Mouse (Mus musculus) natural killer cell, adult 2 months (primary cell): ENCODE measurements around the gene Fcor.
A peak's percentile ranks its signal among the peaks of the same experiment; 100 is the strongest.

Experiments
- DNase-seq, 2 experiments: peaks; one replicate each; pipeline ENCODE4 v3.0.0; 2022; ENCODE audit warnings: low spot score in 2 of 2

The Fcor gene

GRCm38 (mm10) chr8:3674671-3675070, 2.5 kb upstream of the Fcor start:
- no peak for DNase-seq

- DNase-seq, result peak; percentile 50 to 51
These were observed 1.8 kb downstream of the Fcor start for GRCm38 (mm10) chr8:3670388-3670787.

DNA sequence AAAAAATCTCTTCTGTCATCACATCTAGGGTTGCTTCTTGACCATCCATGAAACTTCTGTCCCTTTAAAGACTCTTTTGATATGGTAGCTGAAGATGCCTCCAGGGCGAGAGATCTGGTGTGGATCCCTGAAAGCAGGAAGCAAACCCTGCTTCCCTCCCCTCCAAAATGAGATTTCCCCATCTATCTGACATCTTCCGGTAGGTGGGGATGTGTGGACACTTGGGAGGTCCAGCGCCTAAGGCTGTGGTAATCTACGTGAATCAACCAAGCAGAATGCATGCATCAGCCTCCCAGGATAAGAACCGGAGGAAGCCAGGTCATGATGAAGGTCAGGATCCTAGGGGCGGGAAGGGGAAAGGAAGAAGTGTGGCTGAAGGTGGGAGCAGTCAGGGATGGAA, 6.7 kb downstream of the Fcor start, which contains the start of gene Mcemp1:
Gene Mcemp1, plus strand, starts transcription at position 248 of the 400 bp plus-strand sequence.
- DNase-seq, result no peak

- DNase-seq, result no peak
These were observed 7.8 kb downstream of the Fcor start for GRCm38 (mm10) chr8:3664405-3664804.

DNA sequence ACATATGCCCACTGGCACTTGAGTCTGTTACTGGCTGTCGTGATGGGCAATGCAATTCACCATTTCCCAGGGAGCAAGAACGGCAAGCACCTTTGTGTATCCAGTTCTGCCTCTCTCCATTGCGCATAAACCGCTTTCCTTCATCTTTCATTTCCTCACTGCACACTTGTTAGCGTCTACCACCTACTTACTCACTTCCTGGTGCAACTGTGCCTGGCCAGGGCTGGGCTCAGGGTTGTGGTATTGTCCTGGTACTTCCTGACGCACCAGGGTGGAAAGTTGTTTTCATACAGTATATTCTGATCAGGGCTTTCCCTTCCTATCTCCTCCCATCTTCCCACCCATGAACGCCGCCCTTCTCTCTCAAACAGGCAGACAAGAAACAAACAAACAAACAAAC, 11.3 kb downstream of the Fcor start:
- DNase-seq, result no peak

- DNase-seq, result no peak
These were observed 15.3 kb downstream of the Fcor start for GRCm38 (mm10) chr8:3656725-3657381.

GRCm38 (mm10) chr8:3655526-3655925, 16.6 kb downstream of the Fcor start, which contains the start of gene Retn:
Retn (plus strand) TSS chr8:3655770.
- no peak for DNase-seq

DNA sequence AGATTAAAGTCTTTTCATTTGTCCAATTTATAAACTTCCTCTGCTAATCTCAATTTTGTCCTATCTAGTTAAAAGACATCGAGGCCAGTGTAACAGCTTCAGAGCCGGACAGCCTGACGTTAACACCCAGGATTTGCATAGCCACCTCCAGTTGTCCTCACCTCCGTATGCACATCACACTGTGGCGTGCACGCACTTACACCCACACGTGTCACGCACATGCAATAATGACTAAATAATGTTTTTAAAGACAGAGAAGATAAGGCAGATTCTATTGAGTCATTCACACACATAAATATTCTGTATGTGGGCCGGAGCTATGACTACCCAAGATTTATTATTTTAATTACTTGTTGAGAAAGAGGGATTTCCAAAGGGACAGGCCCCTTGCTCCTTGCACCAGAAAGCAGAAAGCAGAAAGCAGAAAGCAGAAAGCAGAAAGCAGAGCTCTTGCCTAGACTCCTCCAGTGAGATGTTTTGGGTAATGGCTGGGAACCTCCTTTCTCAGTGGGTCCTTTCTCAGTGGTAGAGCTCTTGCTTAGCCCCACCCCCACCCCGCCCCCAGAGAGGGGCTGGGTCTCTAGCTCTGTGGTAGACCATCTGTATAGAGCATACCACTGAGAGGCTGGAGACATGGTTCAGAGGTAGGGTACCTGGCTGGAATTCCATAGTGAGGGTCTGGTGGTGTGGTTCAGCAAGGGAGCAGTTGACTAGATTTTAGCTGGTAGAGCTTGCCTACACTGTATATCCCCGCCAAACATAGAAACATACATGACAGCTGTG, 17.2 kb downstream of the Fcor start:
- DNase-seq, result no peak

- no peak for DNase-seq
These were observed 19.3 kb downstream of the Fcor start for GRCm38 (mm10) chr8:3652845-3653244.

DNA sequence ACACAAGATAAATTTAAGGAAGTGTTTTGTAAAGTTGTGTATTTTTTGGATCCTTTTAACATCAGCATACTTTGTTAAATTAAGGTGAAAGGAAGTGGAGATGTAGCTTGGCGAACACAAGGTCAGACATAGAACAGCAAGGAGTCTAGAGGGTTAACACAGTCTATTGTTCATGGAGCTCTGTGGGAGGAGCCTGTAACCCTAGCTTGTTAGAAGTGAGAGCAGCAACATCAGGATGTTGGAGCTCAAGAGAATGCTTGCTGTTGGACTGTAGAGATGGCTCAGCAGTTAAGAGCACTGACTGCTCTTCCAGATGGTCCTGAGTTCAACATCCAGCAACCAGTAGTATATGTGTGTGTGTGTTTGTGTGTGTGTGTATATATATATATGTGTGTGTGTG, 23.2 kb downstream of the Fcor start:
- no peak for DNase-seq

- DNase-seq, result no peak
These were observed 23.9 kb downstream of the Fcor start for GRCm38 (mm10) chr8:3648268-3648667.

GRCm38 (mm10) chr8:3647561-3647960, 24.6 kb downstream of the Fcor start:
- no peak for DNase-seq

DNA sequence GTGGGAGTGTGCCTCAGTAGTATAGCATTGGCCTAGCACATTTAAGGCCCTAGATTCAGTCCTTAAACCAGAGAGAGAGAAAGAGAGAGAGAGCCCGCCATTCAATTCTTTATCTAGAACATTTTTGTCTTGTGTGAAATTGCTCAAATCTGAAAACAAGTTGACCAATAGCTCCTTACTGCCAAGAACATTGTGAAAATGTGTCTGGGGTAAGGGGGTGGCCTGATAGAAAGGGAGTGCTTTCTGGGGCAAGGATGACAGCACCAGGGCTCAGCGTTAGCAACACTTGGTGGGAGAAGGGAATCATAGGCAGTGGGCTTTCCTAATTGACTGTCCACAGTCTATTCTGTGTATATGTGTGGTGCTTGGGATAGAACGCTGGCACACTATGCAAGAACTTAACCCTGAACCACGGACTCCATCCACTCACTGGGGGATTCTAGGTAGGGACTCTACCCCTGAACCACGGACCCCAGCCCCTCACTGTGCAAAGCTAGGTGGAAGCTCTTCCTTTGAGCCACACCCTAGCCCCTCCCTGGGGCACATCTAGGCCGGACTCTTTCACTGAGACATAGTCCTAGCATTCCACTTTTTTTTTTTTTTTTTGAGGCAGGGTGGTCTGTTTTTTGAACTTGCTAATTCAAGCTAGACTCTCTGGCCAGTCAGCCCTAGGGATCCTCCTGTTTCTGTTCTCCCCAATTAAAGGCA, 25.2 kb downstream of the Fcor start:
- DNase-seq, result no peak

- DNase-seq, result peak; percentile 25 to 60
These were observed 26.4 kb downstream of the Fcor start for GRCm38 (mm10) chr8:3645804-3646203.

GRCm38 (mm10) chr8:3631478-3631875, 40.7 kb downstream of the Fcor start:
- peak in 1 of 2 experiments; percentile 10 for DNase-seq

DNA sequence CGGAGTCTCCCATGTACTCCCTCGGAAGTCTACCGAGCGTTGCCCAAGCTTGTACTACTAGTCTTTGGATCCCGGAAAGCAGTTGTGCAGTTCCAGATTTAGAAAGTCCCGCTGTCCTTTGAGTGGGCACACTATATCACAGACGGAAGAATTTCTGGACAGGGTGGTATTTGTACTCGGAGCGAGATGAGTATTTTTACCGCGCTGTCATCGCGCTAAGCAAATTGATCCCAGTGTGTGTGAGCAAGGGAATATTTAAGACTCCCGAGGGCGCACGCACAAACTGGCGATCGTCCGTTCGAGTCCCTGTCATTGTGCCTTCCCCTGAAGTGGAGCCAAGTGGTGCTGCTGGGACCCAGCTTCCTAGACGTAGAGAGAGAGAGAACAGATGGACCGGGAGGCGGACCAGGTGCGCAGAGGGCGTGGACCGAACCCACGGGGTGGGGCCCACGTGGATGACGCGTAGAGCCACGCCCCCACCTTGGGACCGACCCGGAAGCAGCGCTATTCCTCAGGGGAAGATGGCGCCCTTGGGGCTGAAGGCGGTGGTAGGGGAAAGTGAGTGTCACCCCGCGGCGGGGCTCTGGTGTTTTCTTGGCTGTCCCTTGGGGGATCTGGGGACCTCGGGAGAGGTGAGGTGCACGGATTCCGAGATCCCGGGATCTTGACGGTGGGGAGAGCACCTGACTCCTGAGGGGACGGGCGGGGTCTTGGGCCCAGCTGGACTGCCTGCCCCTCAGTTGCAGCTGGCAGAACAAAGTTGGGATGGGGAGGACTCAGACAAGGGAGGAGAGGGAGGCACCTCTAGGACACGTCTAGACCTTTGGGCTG, 41.3 kb downstream of the Fcor start, which contains the start of gene Stxbp2:
Gene Stxbp2, plus strand, starts transcription at position 309 of the 831 bp plus-strand sequence.
- DNase-seq, result peak; percentile 73 to 86

- DNase-seq, result peak; percentile 26 to 62
These were observed 44.1 kb downstream of the Fcor start for GRCm38 (mm10) chr8:3628014-3628413.

DNA sequence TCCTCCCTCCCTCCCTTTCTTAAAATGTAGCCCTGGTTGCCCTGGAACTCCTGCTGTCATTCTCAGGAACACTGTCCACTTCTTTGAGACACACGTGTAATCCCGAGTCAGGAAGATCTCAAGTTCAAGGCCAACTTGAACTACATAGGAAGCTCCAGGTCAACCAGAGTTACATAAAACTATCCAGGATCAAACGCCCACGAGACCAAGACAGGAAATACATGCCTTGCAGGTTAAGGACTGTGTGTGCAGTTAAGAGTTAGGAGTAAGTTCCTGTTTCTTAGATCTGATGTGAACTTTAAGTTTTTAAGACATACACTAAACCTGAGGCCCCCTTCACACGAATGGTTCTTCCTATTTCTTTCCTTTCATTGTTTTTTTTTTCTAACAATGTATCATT, 45.2 kb downstream of the Fcor start:
- no peak for DNase-seq

DNA sequence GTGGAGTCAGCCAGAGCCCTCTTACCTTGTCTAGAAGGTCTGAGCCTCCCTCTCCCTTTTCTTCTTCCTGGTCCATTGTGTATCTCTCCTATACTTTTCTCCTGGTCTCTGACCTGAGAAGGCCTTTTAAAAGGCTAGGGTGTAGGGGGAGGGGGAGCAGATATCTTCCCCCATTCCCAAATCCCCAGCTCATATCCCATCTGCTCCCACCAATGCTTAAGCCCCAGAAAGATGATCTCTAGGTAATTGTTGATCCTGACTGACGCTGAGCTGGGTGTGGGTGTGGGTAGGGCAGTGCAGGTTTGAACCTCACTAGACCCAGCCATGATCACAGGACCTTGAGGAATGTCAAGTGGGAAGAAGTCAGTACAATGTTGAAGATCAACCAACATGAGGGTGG, 46.7 kb downstream of the Fcor start, which contains the start of gene Pcp2:
Gene Pcp2, minus strand, starts transcription at position 101 of the 400 bp plus-strand sequence.
- no peak for DNase-seq

- DNase-seq, result no peak
These were observed 50.0 kb downstream of the Fcor start for GRCm38 (mm10) chr8:3622119-3622518.

- peak; percentile 99 for DNase-seq
These were observed 50.8 kb downstream of the Fcor start, which contains the start of the genes Xab2 and Pet100 for GRCm38 (mm10) chr8:3621199-3621970. Xab2 (minus strand) TSS chr8:3621316. Pet100 (plus strand) TSS chr8:3621548.
